Comparison of ENCODE assay signal across 8 mouse cellular contexts in genomic region chrX:71628306-71628705, GRCm38 (mm10). TPM values are rescaled to one million over a fixed set of nuclear protein-coding genes. Genes with fewer than 3 reads are reported as not detected.
DNase-seq lines count a peak whose midpoint lies in the region; ATAC-seq and TF ChIP-seq lines count a peak whose summit lies in the region.

No protein-coding gene starts in this region.

- H3K36me3 ChIP-seq in forebrain, postnatal 0 days (ENCODE audit: insufficient read depth): no peaks in the 10 kb centered on the region
- H3K36me3 ChIP-seq in forebrain, embryonic 15.5 days: no peaks in the 10 kb centered on the region
- H3K36me3 ChIP-seq in lung, embryonic 14.5 days (ENCODE audit: insufficient read depth): no peaks in the 10 kb centered on the region
- H3K36me3 ChIP-seq in thymus, adult 2 months (ENCODE audit: control insufficient read depth, insufficient read depth, low read length): no peaks in the 10 kb centered on the region

- no peaks in the 10 kb centered on the region for H3K27me3 ChIP-seq in forebrain, postnatal 0 days (ENCODE audit: insufficient read depth, low read length)
- H3K27me3 ChIP-seq in forebrain, embryonic 15.5 days: no peaks in the 10 kb centered on the region
- H3K27me3 ChIP-seq in lung, embryonic 14.5 days (ENCODE audit: insufficient read depth, low read length): no peaks in the 10 kb centered on the region
- H3K27me3 ChIP-seq in thymus, adult 2 months (ENCODE audit: control insufficient read depth, insufficient read depth, low read length): no peaks in the 10 kb centered on the region

- no peak for TF ChIP-seq POLR2A in thymus, adult 2 months (IDR thresholded peaks at IDR 0.05; ENCODE audit: control insufficient read depth, extremely low read depth, insufficient read depth, low read length, poor library complexity)

- H3K4me3 ChIP-seq in forebrain, postnatal 0 days (ENCODE audit: low read depth, low read length): no peak overlapping the region
- no peak overlapping the region for H3K4me3 ChIP-seq in forebrain, embryonic 15.5 days
- H3K4me3 ChIP-seq in lung, embryonic 14.5 days (ENCODE audit: low read depth, low read length): no peak overlapping the region
- H3K4me3 ChIP-seq in thymus, adult 2 months (ENCODE audit: control insufficient read depth, insufficient read depth, low read length): no peak overlapping the region

- peak; percentile 81 for DNase-seq in forebrain, postnatal 0 days
- DNase-seq in right cerebral cortex, adult 18-20 months: peak; percentile 11
- DNase-seq in right cerebral cortex, postnatal 36 days (ENCODE audit: low spot score in 2 of 2): no peak
- peak; percentile 46 for DNase-seq in cerebellum, adult 9-10 months
- DNase-seq in kidney, postnatal 14 days: peak; percentile 28
- peak; percentile 74 for DNase-seq in lung, embryonic 14.5 days
- DNase-seq in thymus, adult 2 months: peak; percentile 33

- no peak overlapping the region for H3K27ac ChIP-seq in forebrain, postnatal 0 days (ENCODE audit: low read depth, low read length)
- no peak overlapping the region for H3K27ac ChIP-seq in forebrain, embryonic 15.5 days (replicated peaks)
- H3K27ac ChIP-seq in lung, embryonic 14.5 days (ENCODE audit: low read depth): no peak overlapping the region
- H3K27ac ChIP-seq in thymus, adult 2 months (ENCODE audit: control insufficient read depth, insufficient read depth, low read length): no peak overlapping the region

- 0 out of 2 replicates have a peak, but pooled peaks have one; percentile 10 for ATAC-seq in forebrain, postnatal 0 days
- ATAC-seq in forebrain, embryonic 15.5 days (replicated peaks): no peak
- ATAC-seq in lung, embryonic 14.5 days (ENCODE audit: insufficient read depth): no peak

- no peak overlapping the region for H3K4me2 ChIP-seq in forebrain, postnatal 0 days (ENCODE audit: low read depth)
- no peak overlapping the region for H3K4me2 ChIP-seq in forebrain, embryonic 15.5 days (replicated peaks)
- H3K4me2 ChIP-seq in lung, embryonic 14.5 days: no peak overlapping the region

- H3K9me3 ChIP-seq in forebrain, postnatal 0 days (ENCODE audit: low read length): no peaks in the 10 kb centered on the region
- H3K9me3 ChIP-seq in forebrain, embryonic 15.5 days: no peaks in the 10 kb centered on the region
- no peaks in the 10 kb centered on the region for H3K9me3 ChIP-seq in lung, embryonic 14.5 days (ENCODE audit: low read depth, low read length)

- 19% methylated on average over 4 of the region's 4 CpGs for WGBS in forebrain, postnatal 0 days
- WGBS in forebrain, embryonic 15.5 days: 11% methylated on average over 4 of the region's 4 CpGs
- whole genome bisulfite sequencing in lung, embryonic 14.5 days: 6% methylated on average over 4 of the region's 4 CpGs
- WGBS in thymus, adult 2 months: 2% methylated on average over 4 of the region's 4 CpGs

- H3K4me1 ChIP-seq in forebrain, postnatal 0 days (ENCODE audit: insufficient read depth): no peaks in the 10 kb centered on the region
- no peaks in the 10 kb centered on the region for H3K4me1 ChIP-seq in forebrain, embryonic 15.5 days
- H3K4me1 ChIP-seq in lung, embryonic 14.5 days (ENCODE audit: insufficient read depth): no peaks in the 10 kb centered on the region
- H3K4me1 ChIP-seq in thymus, adult 2 months (replicated peaks; ENCODE audit: control insufficient read depth, insufficient read depth, low read length): no peaks in the 10 kb centered on the region

- TF ChIP-seq CTCF in forebrain, postnatal 0 days (IDR thresholded peaks at IDR 0.05; ENCODE audit: low read depth): peak; percentile 65
- TF ChIP-seq CTCF in lung, embryonic 14.5 days (IDR thresholded peaks at IDR 0.05; ENCODE audit: low read depth): peak; percentile 66
- no peak for TF ChIP-seq CTCF in thymus, adult 2 months (IDR thresholded peaks at IDR 0.05; ENCODE audit: borderline replicate concordance, control insufficient read depth, extremely low read depth, insufficient read depth, low read length, poor library complexity)

- H3K9ac ChIP-seq in forebrain, postnatal 0 days: no peak overlapping the region
- no peak overlapping the region for H3K9ac ChIP-seq in forebrain, embryonic 15.5 days (replicated peaks)
- H3K9ac ChIP-seq in lung, embryonic 14.5 days: no peak overlapping the region

RNA-seq across cellular contexts. Expression of gene Gpr50, which starts 35.2 kb away (rescaled TPM):
- 2.8 TPM in 2 replicates for total RNA-seq in forebrain, postnatal 0 days (2014; rRNA removed)
- polyA plus RNA-seq in forebrain, postnatal 0 days (2015; fragmentation: Nextera tagmentation; extraction: Ambion mirVana): 1.1 and 2.4 TPM in 2 replicates
- polyA plus RNA-seq in forebrain, embryonic 15.5 days (2015; fragmentation: Nextera tagmentation; extraction: Ambion mirVana): 0.64 and 3.7 TPM in 2 replicates
- polyA plus RNA-seq in lung, embryonic 14.5 days (2014; fragmentation: Nextera tagmentation; extraction: Ambion mirVana): 0.42 and 1.0 TPM in 2 replicates
- polyA plus RNA-seq in thymus, adult 2 months (2012; rRNA removed): 2.1 and 2.6 TPM in 2 replicates

Comparison
In these comparisons a context has a peak if more than half of its experiments do, and no peak if none do; other contexts are left out.
1. DNase-seq: peak in forebrain, postnatal 0 days (single experiment), right cerebral cortex, adult 18-20 months (single experiment), cerebellum, adult 9-10 months (single experiment), kidney, postnatal 14 days (single experiment), lung, embryonic 14.5 days (single experiment) and thymus, adult 2 months (single experiment); none in right cerebral cortex, postnatal 36 days (0 of 2).